Mouse (Mus musculus) heart, embryonic 15.5 days (tissue): ENCODE data around the gene Lrrc59. TPM values are rescaled to one million over a fixed set of nuclear protein-coding genes. Genes with fewer than 3 reads are reported as not detected.
"Not testable (repeated sequence)": the region's sequence is repeated elsewhere in the genome, so short reads cannot be mapped to it uniquely, and the experiment has no call there.

Source experiments
- ATAC-seq: fragments of 200-750 bp; cut with Nextera tagmentation; replicated peaks from 2 replicates; pipeline ENCODE4 v1.8.0; 2017; ENCODE audit warnings: low read depth, moderate TSS enrichment; ENCODE audit not compliant: insufficient number of reproducible peaks, insufficient read depth, low FRiP score
- H3K27ac ChIP-seq: fragments of 300-500 bp; sonication (generic); 2 replicates; pipeline ENCODE4 v1.5.1; 2015; ENCODE audit warnings: mild to moderate bottlenecking, inconsistent platforms
- H3K27me3 ChIP-seq: fragments of 300-500 bp; sonication (generic); 2 replicates; pipeline ENCODE4 v1.6.1; 2015; ENCODE audit warnings: inconsistent platforms
- H3K36me3 ChIP-seq: fragments of 300-500 bp; sonication (generic); 2 replicates; pipeline ENCODE4 v1.6.1; 2015; ENCODE audit warnings: mild to moderate bottlenecking, inconsistent platforms
- H3K4me1 ChIP-seq: fragments of 300-500 bp; sonication (generic); replicated peaks from 2 replicates; pipeline ENCODE4 v1.6.1; 2015; ENCODE audit warnings: inconsistent platforms
- H3K4me2 ChIP-seq: fragments of 300-500 bp; sonication (generic); 2 replicates; pipeline ENCODE4 v1.6.1; 2015; ENCODE audit warnings: inconsistent platforms, mild to moderate bottlenecking, moderate library complexity
- H3K4me3 ChIP-seq: fragments of 300-500 bp; sonication (generic); 2 replicates; pipeline ENCODE4 v1.5.1; 2015; ENCODE audit warnings: mild to moderate bottlenecking, inconsistent platforms
- H3K9ac ChIP-seq: fragments of 300-500 bp; sonication (generic); 2 replicates; pipeline ENCODE4 v1.6.1; 2015; ENCODE audit warnings: mild to moderate bottlenecking, inconsistent platforms
- H3K9me3 ChIP-seq: fragments of 300-500 bp; sonication (generic); replicated peaks from 2 replicates; pipeline ENCODE4 v1.6.1; 2016; ENCODE audit warnings: inconsistent platforms
- WGBS: fragments of 180-500 bp; shearing (Covaris S2); methylation state at CpG from one replicate; pipeline ENCODE4 v1.1.7; 2015; ENCODE audit warnings: mixed read lengths; 5-methylcytosine and 5-hydroxymethylcytosine counted together
- polyA plus RNA-seq: library from polyadenylated mRNA; unstranded; fragments of >200 nt; fragmentation: Nextera tagmentation; extraction: Ambion mirVana; gene quantifications from 2 replicates; pipeline ENCODE4 v1.2.1, GENCODE M21; 2015

Lrrc59 gene
- polyA plus RNA-seq, 1 experiment from 2014 or later = 100 TPM

GRCm38 (mm10) chr11:94676754-94677606 lies 47.4 kb downstream of the Lrrc59 start, which contains the start of gene Xylt2:
Gene Xylt2 (minus strand): TSS chr11:94677515.
- H3K4me3 ChIP-seq = peak within 1 kb of the TSS; percentile 96
- peak within 1 kb of the TSS; percentile 83 for H3K27ac ChIP-seq
- peaks cover 30% of the 10 kb centered on the region for H3K4me1 ChIP-seq
- H3K27me3 ChIP-seq = no peaks in the 10 kb centered on the region
- H3K36me3 ChIP-seq = no peaks in the 10 kb centered on the region
- peak within 1 kb of the TSS; percentile 98 for H3K9ac ChIP-seq
- WGBS = under 1% methylated on average over 78 of the region's 82 CpGs
- peak within 1 kb of the TSS; percentile 82 for H3K4me2 ChIP-seq
- no peaks in the 10 kb centered on the region for H3K9me3 ChIP-seq
- peak; percentile 97 for ATAC-seq

DNA sequence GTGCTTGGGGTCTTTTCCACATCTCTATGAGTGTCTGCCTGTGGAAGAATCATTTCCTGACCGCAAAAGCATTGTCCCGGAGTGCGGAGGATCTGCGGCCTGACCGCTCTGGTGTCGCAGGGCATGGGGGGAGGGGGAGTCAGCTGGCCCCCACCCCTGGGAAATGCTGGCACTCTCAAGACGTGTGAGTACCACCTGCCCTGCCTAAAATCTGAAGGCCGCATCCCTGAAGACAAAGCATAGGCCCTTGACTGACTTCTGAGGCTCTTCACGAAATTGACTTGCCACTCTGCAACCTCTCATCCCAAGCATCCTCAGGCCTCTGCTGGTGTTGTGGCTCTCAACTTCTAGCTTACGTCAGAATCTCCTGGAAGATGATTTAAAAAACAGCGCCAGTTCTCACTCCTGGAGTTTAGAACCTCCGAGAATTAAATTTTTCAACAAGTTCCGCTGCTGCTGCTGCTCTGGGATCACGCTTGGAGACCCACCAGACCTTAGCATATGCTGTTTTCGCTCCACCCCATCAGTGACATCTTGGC lies 48.1 kb downstream of the Lrrc59 start:
- ATAC-seq = no peak
- H3K4me1 ChIP-seq = peaks cover 30% of the 10 kb centered on the region
- no peaks in the 10 kb centered on the region for H3K27me3 ChIP-seq
- peak overlapping the region; percentile 82 for H3K4me2 ChIP-seq
- peak overlapping the region; percentile 98; the same call in 1 of the 2 replicates for H3K9ac ChIP-seq
- no peak overlapping the region for H3K27ac ChIP-seq
- no peaks in the 10 kb centered on the region for H3K9me3 ChIP-seq
- H3K4me3 ChIP-seq = peak overlapping the region; percentile 96
- H3K36me3 ChIP-seq = no peaks in the 10 kb centered on the region
- WGBS = 30% methylated on average over 15 of the region's 15 CpGs

GRCm38 (mm10) chr11:94680639-94681038 lies 51.1 kb downstream of the Lrrc59 start:
- Histone ChIP-seq H3K27ac (no peak overlapping the region), H3K4me1 (peaks cover 14% of the 10 kb centered on the region), H3K27me3 (no peaks in the 10 kb centered on the region), H3K4me2 (no peak overlapping the region), H3K4me3 (no peak overlapping the region), H3K36me3 (no peaks in the 10 kb centered on the region), H3K9me3 (no peaks in the 10 kb centered on the region), H3K9ac (no peak overlapping the region)
- ATAC-seq = no peak

- no peaks in the 10 kb centered on the region for H3K36me3 ChIP-seq
- H3K4me3 ChIP-seq = no peak overlapping the region
- ATAC-seq = no peak
- no peaks in the 10 kb centered on the region for H3K27me3 ChIP-seq
- no peaks in the 10 kb centered on the region for H3K9me3 ChIP-seq
- peaks cover 4% of the 10 kb centered on the region for H3K4me1 ChIP-seq
- 82% methylated on average over 4 of the region's 4 CpGs for WGBS
- H3K27ac ChIP-seq = no peak overlapping the region
- H3K4me2 ChIP-seq = no peak overlapping the region
- H3K9ac ChIP-seq = no peak overlapping the region
Observed at GRCm38 (mm10) chr11:94681640-94682039, 52.1 kb downstream of the Lrrc59 start.

DNA sequence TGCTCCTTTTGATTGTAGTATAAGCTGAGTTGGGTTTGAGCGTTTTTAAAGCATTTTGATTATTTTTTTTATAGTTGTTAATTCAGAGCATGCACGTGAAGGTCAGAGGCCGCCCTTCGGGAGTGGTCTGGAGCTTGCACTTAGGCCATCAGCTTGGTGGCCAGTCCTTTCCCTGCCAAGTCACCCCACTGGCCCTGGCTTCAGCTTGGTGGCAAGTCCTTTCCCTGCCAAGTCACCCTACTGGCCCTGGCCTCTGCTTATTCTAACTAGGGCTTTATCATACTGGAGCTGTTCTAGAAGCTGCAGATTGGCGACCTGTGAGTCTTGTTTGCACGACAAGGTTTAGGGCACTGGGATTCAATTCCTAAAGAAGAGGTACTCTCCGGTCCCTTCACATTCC lies 52.9 kb downstream of the Lrrc59 start:
- WGBS = 81% methylated on average over 7 of the region's 7 CpGs
- Histone ChIP-seq H3K4me2 (no peak overlapping the region), H3K4me1 (peaks cover 3% of the 10 kb centered on the region), H3K27ac (no peak overlapping the region), H3K4me3 (no peak overlapping the region), H3K9me3 (no peaks in the 10 kb centered on the region), H3K27me3 (no peaks in the 10 kb centered on the region), H3K36me3 (no peaks in the 10 kb centered on the region), H3K9ac (no peak overlapping the region)
- ATAC-seq = no peak

DNA sequence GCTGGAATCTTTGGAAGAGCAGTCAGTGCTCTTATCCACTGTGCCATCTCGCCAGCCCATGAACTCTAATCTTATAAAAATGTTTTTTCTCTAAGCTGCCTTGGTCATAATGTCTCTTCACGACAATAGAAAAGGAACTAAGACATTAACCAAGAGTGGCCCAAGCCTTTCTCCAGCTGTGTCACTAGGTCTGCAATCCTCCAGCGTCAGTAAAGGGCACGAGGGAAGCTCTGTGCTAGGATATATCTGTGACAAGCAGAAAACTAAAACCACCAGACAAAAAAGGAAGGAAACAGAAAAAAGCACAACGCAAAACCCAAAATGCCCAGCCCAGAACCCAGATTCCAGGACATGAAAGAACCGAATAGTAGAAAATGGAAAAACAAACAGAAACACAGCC lies 57.6 kb downstream of the Lrrc59 start:
- Histone ChIP-seq H3K4me1 (no peaks in the 10 kb centered on the region), H3K27ac (no peak overlapping the region), H3K4me2 (no peak overlapping the region), H3K9me3 (no peaks in the 10 kb centered on the region), H3K4me3 (no peak overlapping the region), H3K9ac (no peak overlapping the region), H3K27me3 (no peaks in the 10 kb centered on the region), H3K36me3 (no peaks in the 10 kb centered on the region)
- ATAC-seq = no peak
- WGBS = 67% methylated on average over 6 of the region's 6 CpGs

DNA sequence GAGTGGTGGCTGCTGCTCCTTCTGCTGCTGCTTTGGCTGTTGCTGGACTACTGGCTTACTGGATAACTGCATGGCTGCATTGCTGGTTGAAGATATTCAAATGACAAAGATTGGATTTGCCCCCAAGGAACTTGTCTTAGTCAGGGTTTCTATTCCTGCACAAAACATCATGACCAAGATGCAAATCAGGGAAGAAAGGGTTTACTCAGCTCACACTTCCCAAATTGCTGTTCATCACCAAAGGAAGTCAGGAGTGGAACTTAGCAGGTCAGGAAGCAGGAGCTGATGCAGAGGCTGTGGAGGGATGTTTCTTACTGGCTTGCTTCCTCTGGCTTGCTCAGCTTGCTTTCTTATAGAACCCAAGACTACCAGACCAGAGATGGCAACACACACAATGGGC lies 62.9 kb downstream of the Lrrc59 start:
- H3K4me2 ChIP-seq, H3K4me3 ChIP-seq, H3K27ac ChIP-seq, H3K9ac ChIP-seq, ATAC-seq, H3K9me3 ChIP-seq, H3K4me1 ChIP-seq, H3K36me3 ChIP-seq, H3K27me3 ChIP-seq: not testable (repeated sequence)

Other genes with a start within 250 kb of the Lrrc59 start
- gene Abcc3, start 236.8 kb upstream of the Lrrc59 start, polyA plus RNA-seq = 1.1 and 1.7 TPM in 2 replicates
- gene Cacna1g, start 155.6 kb upstream of the Lrrc59 start, polyA plus RNA-seq = 6.4 TPM in 2 replicates
- 0.13 and 0.28 TPM in 2 replicates for gene Spata20, start 143.6 kb upstream of the Lrrc59 start, polyA plus RNA-seq
- gene Epn3, start 129.8 kb upstream of the Lrrc59 start, polyA plus RNA-seq = 13.1 and 16.9 TPM in 2 replicates
- 5.8 and 6.1 TPM in 2 replicates for gene Mycbpap, start 108.0 kb upstream of the Lrrc59 start, polyA plus RNA-seq
- gene Rsad1, start 80.5 kb upstream of the Lrrc59 start, polyA plus RNA-seq = 5.7 and 6.2 TPM in 2 replicates
- gene Chad, start 64.7 kb upstream of the Lrrc59 start, polyA plus RNA-seq = 0.57 and 1.5 TPM in 2 replicates
- 3.3 and 3.7 TPM in 2 replicates for gene Acsf2, start 27.9 kb upstream of the Lrrc59 start, polyA plus RNA-seq
- gene Mrpl27, start 24.0 kb downstream of the Lrrc59 start, polyA plus RNA-seq = 122 and 135 TPM in 2 replicates
- 8.7 and 11.5 TPM in 2 replicates for gene Eme1, start 24.2 kb downstream of the Lrrc59 start, polyA plus RNA-seq
- gene Xylt2, start 47.7 kb downstream of the Lrrc59 start, polyA plus RNA-seq = 11.6 and 16.6 TPM in 2 replicates
- 0.13 TPM in 1 of 2 replicates, not detected in the other for gene Gm11541, start 74.7 kb downstream of the Lrrc59 start, polyA plus RNA-seq
- gene Cdc34b, start 112.0 kb downstream of the Lrrc59 start, polyA plus RNA-seq = 0.11 TPM in 1 of 2 replicates, not detected in the other
- gene Tmem92, start 152.9 kb downstream of the Lrrc59 start, polyA plus RNA-seq = not detected in 2 replicates